Mouse (Mus musculus): ENCODE measurements around the gene Tceanc2. TPM values are rescaled to one million over a fixed set of nuclear protein-coding genes. Genes with fewer than 3 reads are reported as not detected.

The Tceanc2 gene
- polyA plus RNA-seq, 1 experiment from 2014 or later, result 18.7 TPM

DNA sequence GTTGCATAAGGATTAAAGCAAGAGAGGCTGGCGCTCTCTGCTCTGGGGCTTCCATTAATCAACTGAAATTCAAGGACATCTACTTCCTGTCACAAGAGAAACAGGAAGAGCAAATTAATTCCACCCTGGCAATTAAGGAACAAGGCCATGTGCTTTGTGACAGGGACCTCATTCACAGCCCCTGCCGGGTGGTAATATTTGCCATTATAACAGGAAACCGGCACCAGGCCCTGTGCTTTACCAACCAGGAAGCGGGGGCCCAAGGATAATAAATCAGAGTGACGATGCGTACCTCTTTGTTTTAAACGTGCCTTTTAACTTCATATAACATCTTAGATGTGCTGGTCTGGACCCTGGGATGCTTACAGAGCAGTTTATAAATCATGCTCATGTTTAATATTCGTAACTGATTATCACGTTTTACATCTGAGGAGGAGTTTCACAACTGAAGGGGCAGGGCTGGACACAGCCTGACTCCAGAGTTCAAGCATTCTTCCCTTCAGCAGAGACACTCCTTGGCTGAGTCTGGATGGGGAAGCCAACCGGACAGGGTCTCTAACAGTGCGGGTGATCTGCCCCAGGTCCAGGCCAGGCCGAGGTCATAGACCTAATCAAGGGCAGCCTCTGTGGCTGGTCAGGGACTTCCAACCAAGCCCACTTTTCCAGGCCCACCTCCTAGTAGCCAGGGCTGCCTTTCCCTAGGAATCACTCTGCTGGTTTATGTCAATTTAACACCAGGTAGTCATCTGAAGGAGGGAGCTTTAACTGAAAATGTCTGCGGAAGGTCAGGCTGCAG, 38.9 kb downstream of the Tceanc2 start:
- Histone ChIP-seq H3K9me3 (ENCODE audit: control insufficient read depth, low read length) (no peaks in the 10 kb centered on the region), H3K27me3 (ENCODE audit: control insufficient read depth, insufficient read depth, low read length) (no peaks in the 10 kb centered on the region), H3K4me1 (ENCODE audit: control insufficient read depth, insufficient read depth, low read length) (peaks cover 39% of the 10 kb centered on the region), H3K27ac (replicated peaks; ENCODE audit: low read depth, low read length) (peak overlapping the region; percentile 83), H3K9ac (replicated peaks; ENCODE audit: low read length) (peak overlapping the region; percentile 34; the same call in 1 of the 2 replicates), H3K4me2 (ENCODE audit: low read length) (peak overlapping the region; percentile 24), H3K4me3 (replicated peaks; ENCODE audit: low read depth, low read length) (no peak overlapping the region), H3K36me3 (ENCODE audit: control insufficient read depth, insufficient read depth, low read length) (no peaks in the 10 kb centered on the region)
- ATAC-seq (ENCODE audit: low FRiP score, low TSS enrichment), result no peak
- 59% methylated on average over 13 of the region's 13 CpGs for WGBS
- DNase-seq, result no peak

GRCm38 (mm10) chr4:107138948-107139835, 39.7 kb downstream of the Tceanc2 start:
- peak overlapping the region; percentile 34; the same call in 1 of the 2 replicates for H3K9ac ChIP-seq (replicated peaks; ENCODE audit: low read length)
- H3K9me3 ChIP-seq (ENCODE audit: control insufficient read depth, low read length), result no peaks in the 10 kb centered on the region
- peak overlapping the region; percentile 83 for H3K27ac ChIP-seq (replicated peaks; ENCODE audit: low read depth, low read length)
- peak overlapping the region; percentile 24 for H3K4me2 ChIP-seq (ENCODE audit: low read length)
- peak; percentile 59 for ATAC-seq (ENCODE audit: low FRiP score, low TSS enrichment)
- H3K4me3 ChIP-seq (replicated peaks; ENCODE audit: low read depth, low read length), result no peak overlapping the region
- 18% methylated on average over 37 of the region's 37 CpGs for WGBS
- H3K36me3 ChIP-seq (ENCODE audit: control insufficient read depth, insufficient read depth, low read length), result no peaks in the 10 kb centered on the region
- peak; percentile 70 for DNase-seq
- no peaks in the 10 kb centered on the region for H3K27me3 ChIP-seq (ENCODE audit: control insufficient read depth, insufficient read depth, low read length)
- H3K4me1 ChIP-seq (ENCODE audit: control insufficient read depth, insufficient read depth, low read length), result peaks cover 32% of the 10 kb centered on the region

DNA sequence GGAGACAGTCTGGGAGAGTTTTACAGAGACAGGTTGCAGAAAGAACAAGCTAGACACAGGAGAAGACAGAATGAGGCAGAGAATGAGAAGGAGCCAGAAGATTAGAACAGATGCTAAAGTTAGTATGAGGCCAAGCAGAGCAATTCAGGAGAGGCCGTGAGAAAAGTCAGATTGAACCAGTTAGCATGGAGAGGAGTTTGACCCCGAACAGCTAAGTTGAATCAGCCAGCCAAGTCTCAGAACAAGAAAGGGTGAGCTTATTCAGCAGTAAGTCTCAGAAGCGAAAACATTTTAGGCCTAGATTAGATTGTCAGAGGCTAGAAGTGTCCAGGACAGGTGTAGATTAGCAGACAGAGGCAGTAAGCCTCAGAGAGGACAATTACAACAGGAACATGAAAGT, 42.4 kb downstream of the Tceanc2 start:
- WGBS, result 53% methylated on average over 3 of the region's 3 CpGs
- Histone ChIP-seq H3K9ac (replicated peaks; ENCODE audit: low read length) (no peak overlapping the region), H3K4me1 (ENCODE audit: control insufficient read depth, insufficient read depth, low read length) (peaks cover 31% of the 10 kb centered on the region)

GRCm38 (mm10) chr4:107135663-107136062, 43.3 kb downstream of the Tceanc2 start:
- DNase-seq (no peak), ATAC-seq (ENCODE audit: low FRiP score, low TSS enrichment) (no peak)
- WGBS, result 75% methylated on average over 5 of the region's 5 CpGs

More for the DNA sequence above, 42.4 kb downstream of the Tceanc2 start:
- DNase-seq (no peak), ATAC-seq (ENCODE audit: low FRiP score, low TSS enrichment) (no peak)
- H3K27ac ChIP-seq (replicated peaks; ENCODE audit: low read depth, low read length), result no peak overlapping the region
- no peaks in the 10 kb centered on the region for H3K27me3 ChIP-seq (ENCODE audit: control insufficient read depth, insufficient read depth, low read length)
- H3K9me3 ChIP-seq (ENCODE audit: control insufficient read depth, low read length), result no peaks in the 10 kb centered on the region
- no peak overlapping the region for H3K4me3 ChIP-seq (replicated peaks; ENCODE audit: low read depth, low read length)
- no peaks in the 10 kb centered on the region for H3K36me3 ChIP-seq (ENCODE audit: control insufficient read depth, insufficient read depth, low read length)
- no peak overlapping the region for H3K4me2 ChIP-seq (ENCODE audit: low read length)

GRCm38 (mm10) chr4:107134891-107135290, 44.0 kb downstream of the Tceanc2 start:
- Histone ChIP-seq H3K9ac (replicated peaks; ENCODE audit: low read length) (no peak overlapping the region), H3K27ac (replicated peaks; ENCODE audit: low read depth, low read length) (no peak overlapping the region), H3K4me3 (replicated peaks; ENCODE audit: low read depth, low read length) (no peak overlapping the region), H3K4me2 (ENCODE audit: low read length) (no peak overlapping the region), H3K27me3 (ENCODE audit: control insufficient read depth, insufficient read depth, low read length) (no peaks in the 10 kb centered on the region), H3K9me3 (ENCODE audit: control insufficient read depth, low read length) (no peaks in the 10 kb centered on the region), H3K36me3 (ENCODE audit: control insufficient read depth, insufficient read depth, low read length) (no peaks in the 10 kb centered on the region), H3K4me1 (ENCODE audit: control insufficient read depth, insufficient read depth, low read length) (peaks cover 37% of the 10 kb centered on the region)
- WGBS, result 86% methylated on average over 3 of the region's 3 CpGs
- DNase-seq (no peak), ATAC-seq (ENCODE audit: low FRiP score, low TSS enrichment) (no peak)

More at GRCm38 (mm10) chr4:107135663-107136062, 43.3 kb downstream of the Tceanc2 start:
- Histone ChIP-seq H3K4me3 (replicated peaks; ENCODE audit: low read depth, low read length) (no peak overlapping the region), H3K9ac (replicated peaks; ENCODE audit: low read length) (no peak overlapping the region), H3K27me3 (ENCODE audit: control insufficient read depth, insufficient read depth, low read length) (no peaks in the 10 kb centered on the region), H3K4me2 (ENCODE audit: low read length) (no peak overlapping the region), H3K9me3 (ENCODE audit: control insufficient read depth, low read length) (no peaks in the 10 kb centered on the region), H3K36me3 (ENCODE audit: control insufficient read depth, insufficient read depth, low read length) (no peaks in the 10 kb centered on the region), H3K4me1 (ENCODE audit: control insufficient read depth, insufficient read depth, low read length) (peaks cover 34% of the 10 kb centered on the region), H3K27ac (replicated peaks; ENCODE audit: low read depth, low read length) (no peak overlapping the region)

DNA sequence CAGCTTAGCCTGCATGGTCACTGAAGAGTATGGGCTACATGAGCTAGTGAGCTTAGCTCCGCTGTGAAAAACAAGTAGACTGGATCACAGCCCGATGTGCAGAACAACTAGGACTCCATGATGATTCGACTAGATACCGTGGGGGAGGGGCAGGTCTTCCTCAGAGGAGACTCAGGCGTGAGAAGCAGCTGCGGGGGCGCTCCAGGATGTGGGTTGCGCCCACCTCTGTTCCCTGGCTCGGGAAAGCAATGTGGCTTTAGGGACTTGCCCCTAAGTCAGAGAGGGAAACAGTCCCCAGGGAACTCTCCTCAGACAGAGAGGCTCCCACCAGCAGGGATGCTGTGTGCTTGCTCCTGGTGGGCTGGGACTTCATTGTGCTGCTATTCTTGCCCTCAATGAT, 48.4 kb downstream of the Tceanc2 start:
- no peak overlapping the region for H3K9ac ChIP-seq (replicated peaks; ENCODE audit: low read length)
- no peak overlapping the region for H3K4me3 ChIP-seq (replicated peaks; ENCODE audit: low read depth, low read length)
- H3K4me1 ChIP-seq (ENCODE audit: control insufficient read depth, insufficient read depth, low read length), result peaks cover 43% of the 10 kb centered on the region
- peak; percentile 65 for DNase-seq
- no peak for ATAC-seq (ENCODE audit: low FRiP score, low TSS enrichment)
- no peaks in the 10 kb centered on the region for H3K27me3 ChIP-seq (ENCODE audit: control insufficient read depth, insufficient read depth, low read length)
- no peaks in the 10 kb centered on the region for H3K9me3 ChIP-seq (ENCODE audit: control insufficient read depth, low read length)
- H3K36me3 ChIP-seq (ENCODE audit: control insufficient read depth, insufficient read depth, low read length), result no peaks in the 10 kb centered on the region
- H3K27ac ChIP-seq (replicated peaks; ENCODE audit: low read depth, low read length), result no peak overlapping the region
- WGBS, result 13% methylated on average over 9 of the region's 9 CpGs
- no peak overlapping the region for H3K4me2 ChIP-seq (ENCODE audit: low read length)

DNA sequence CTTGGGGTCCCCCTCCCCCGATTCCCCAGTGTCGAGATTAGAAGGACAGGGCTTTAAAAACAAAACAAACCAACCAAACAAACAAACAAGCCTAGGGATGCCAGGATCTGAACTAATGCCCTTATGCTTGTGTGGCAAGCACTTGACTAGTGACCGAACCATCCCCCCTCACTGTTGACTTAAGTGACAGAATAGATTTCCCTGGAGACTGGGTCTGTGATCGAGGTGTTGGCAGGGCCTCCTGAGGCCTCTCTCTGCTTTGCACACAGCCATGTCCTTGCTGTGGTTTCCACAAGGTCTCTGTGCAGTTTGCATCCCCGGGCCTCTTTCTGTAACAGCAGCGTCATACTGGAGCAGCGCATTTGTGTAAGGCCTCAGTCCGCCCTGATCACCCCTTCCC, 49.5 kb downstream of the Tceanc2 start:
- Histone ChIP-seq H3K4me1 (ENCODE audit: control insufficient read depth, insufficient read depth, low read length) (peaks cover 45% of the 10 kb centered on the region), H3K27ac (replicated peaks; ENCODE audit: low read depth, low read length) (no peak overlapping the region), H3K9me3 (ENCODE audit: control insufficient read depth, low read length) (no peaks in the 10 kb centered on the region), H3K9ac (replicated peaks; ENCODE audit: low read length) (no peak overlapping the region), H3K36me3 (ENCODE audit: control insufficient read depth, insufficient read depth, low read length) (no peaks in the 10 kb centered on the region), H3K4me3 (replicated peaks; ENCODE audit: low read depth, low read length) (no peak overlapping the region), H3K27me3 (ENCODE audit: control insufficient read depth, insufficient read depth, low read length) (no peaks in the 10 kb centered on the region), H3K4me2 (ENCODE audit: low read length) (no peak overlapping the region)
- 70% methylated on average over 8 of the region's 8 CpGs for WGBS
- DNase-seq, result no peak
- ATAC-seq (ENCODE audit: low FRiP score, low TSS enrichment), result no peak

DNA sequence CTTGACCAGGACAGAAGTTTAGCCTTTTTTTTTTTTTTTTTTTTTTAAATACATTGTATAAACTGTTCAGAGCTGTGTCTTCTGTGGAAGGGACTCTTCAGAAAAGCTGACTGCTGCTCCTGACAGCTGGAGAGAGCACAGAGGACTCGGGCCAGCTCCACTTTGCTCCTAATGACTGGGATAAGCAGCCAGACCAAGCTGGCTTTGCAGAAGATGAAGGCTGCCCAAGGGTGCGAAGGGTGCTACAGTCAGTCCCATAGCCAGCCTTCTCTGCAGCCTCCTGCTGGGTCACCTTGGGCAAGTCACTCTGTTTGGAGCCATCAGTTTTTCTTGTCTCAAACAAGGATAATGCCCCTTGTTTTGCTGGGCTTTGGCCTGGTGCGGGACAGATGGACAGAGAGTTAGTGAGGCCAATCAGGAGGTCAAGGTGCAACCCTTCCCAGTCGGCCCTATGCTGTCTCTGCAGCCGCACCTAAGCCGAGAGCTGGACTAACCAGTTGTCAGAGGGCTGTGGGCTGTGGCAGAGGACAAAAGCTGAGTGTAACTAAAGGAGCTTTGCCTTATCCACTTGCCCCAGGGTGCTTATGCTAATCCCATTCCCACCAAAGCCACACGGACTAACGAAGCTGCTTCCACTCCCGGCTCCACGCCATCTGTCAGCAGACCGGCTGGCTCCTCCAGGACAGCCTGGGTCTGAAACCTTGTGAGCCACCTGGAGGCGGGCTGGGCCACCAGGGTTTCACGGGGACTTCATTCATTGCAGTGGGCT, 50.8 kb downstream of the Tceanc2 start:
- DNase-seq, result peak; percentile 81
- no peaks in the 10 kb centered on the region for H3K9me3 ChIP-seq (ENCODE audit: control insufficient read depth, low read length)
- peak overlapping the region; percentile 68 for H3K27ac ChIP-seq (replicated peaks; ENCODE audit: low read depth, low read length)
- no peaks in the 10 kb centered on the region for H3K36me3 ChIP-seq (ENCODE audit: control insufficient read depth, insufficient read depth, low read length)
- no peaks in the 10 kb centered on the region for H3K27me3 ChIP-seq (ENCODE audit: control insufficient read depth, insufficient read depth, low read length)
- ATAC-seq (ENCODE audit: low FRiP score, low TSS enrichment), result peak; percentile 83; the same call in 1 of the 2 replicates
- WGBS, result 9% methylated on average over 13 of the region's 13 CpGs
- H3K4me3 ChIP-seq (replicated peaks; ENCODE audit: low read depth, low read length), result no peak overlapping the region
- H3K4me2 ChIP-seq (ENCODE audit: low read length), result no peak overlapping the region
- no peak overlapping the region for H3K9ac ChIP-seq (replicated peaks; ENCODE audit: low read length)
- H3K4me1 ChIP-seq (ENCODE audit: control insufficient read depth, insufficient read depth, low read length), result peaks cover 45% of the 10 kb centered on the region
